29 mouse cellular contexts compared by ENCODE assay signal in genomic region chr2:50048442-50048841, GRCm38 (mm10). TPM values are rescaled to one million over a fixed set of nuclear protein-coding genes. Genes with fewer than 3 reads are reported as not detected.
A peak's percentile ranks its signal among the peaks of the same experiment; 100 is the strongest.
DNase-seq lines count a peak whose midpoint lies in the region; ATAC-seq and TF ChIP-seq lines count a peak whose summit lies in the region.
"Had no signal": no experiment of that assay in that cellular context is flagged by ENCODE, and none has a peak within 500 bp of the region (broad histone marks: within the 10 kb centered on the region; RNA-seq: fewer than 3 reads in every experiment).

No protein-coding gene starts in this region.

- H3K27ac ChIP-seq in intestine, embryonic 15.5 days: no peak overlapping the region
- no peak overlapping the region for H3K27ac ChIP-seq in stomach, embryonic 14.5 days (ENCODE audit: low read length)
- H3K27ac ChIP-seq in stomach, postnatal 0 days (replicated peaks): no peak overlapping the region
- no peak overlapping the region for H3K27ac ChIP-seq in left cerebral cortex, adult 2 months
- H3K27ac ChIP-seq in forebrain, embryonic 11.5 days (ENCODE audit: low read depth, low read length): no peak overlapping the region
- H3K27ac ChIP-seq: embryonic facial prominence, embryonic 12.5 days; embryonic facial prominence, embryonic 15.5 days; forebrain, embryonic 13.5 days; heart, adult 2 months; heart, embryonic 10.5 days; heart, embryonic 13.5 days; hindbrain, embryonic 14.5 days had no signal

- H3K36me3 ChIP-seq in intestine, embryonic 15.5 days: no peaks in the 10 kb centered on the region
- H3K36me3 ChIP-seq in stomach, embryonic 14.5 days (ENCODE audit: control insufficient read depth, insufficient read depth, low read length): no peaks in the 10 kb centered on the region
- no peaks in the 10 kb centered on the region for H3K36me3 ChIP-seq in stomach, postnatal 0 days (ENCODE audit: control insufficient read depth, insufficient read depth, low read length)
- H3K36me3 ChIP-seq in forebrain, embryonic 11.5 days (ENCODE audit: control insufficient read depth, insufficient read depth, low read length): no peaks in the 10 kb centered on the region
- H3K36me3 ChIP-seq: embryonic facial prominence, embryonic 12.5 days; embryonic facial prominence, embryonic 15.5 days; G1E; heart, embryonic 10.5 days; heart, embryonic 13.5 days had no signal

- no peak overlapping the region for H3K4me3 ChIP-seq in intestine, embryonic 15.5 days (replicated peaks)
- no peak overlapping the region for H3K4me3 ChIP-seq in stomach, embryonic 14.5 days (ENCODE audit: low read depth, low read length)
- no peak overlapping the region for H3K4me3 ChIP-seq in stomach, postnatal 0 days (ENCODE audit: low read depth, low read length)
- no peak overlapping the region for H3K4me3 ChIP-seq in left cerebral cortex, adult 2 months
- H3K4me3 ChIP-seq in forebrain, embryonic 11.5 days (ENCODE audit: low read depth, low read length): no peak overlapping the region
- H3K4me3 ChIP-seq: embryonic facial prominence, embryonic 12.5 days; embryonic facial prominence, embryonic 15.5 days; erythroblast, embryonic 14.5 days; forebrain, embryonic 13.5 days; heart, adult 2 months; heart, embryonic 10.5 days; heart, embryonic 13.5 days had no signal

- TF ChIP-seq CTCF in stomach, postnatal 0 days (IDR thresholded peaks at IDR 0.05; ENCODE audit: low read depth): no peak
- TF ChIP-seq CTCF in left cerebral cortex, adult 2 months (IDR thresholded peaks at IDR 0.05): no peak

- no peak overlapping the region for H3K9ac ChIP-seq in intestine, embryonic 15.5 days
- H3K9ac ChIP-seq in stomach, embryonic 14.5 days (replicated peaks; ENCODE audit: low read depth, low read length): no peak overlapping the region
- H3K9ac ChIP-seq in stomach, postnatal 0 days (ENCODE audit: low read length): no peak overlapping the region
- no peak overlapping the region for H3K9ac ChIP-seq in forebrain, embryonic 11.5 days (ENCODE audit: low read length)
- H3K9ac ChIP-seq: embryonic facial prominence, embryonic 12.5 days; embryonic facial prominence, embryonic 15.5 days; forebrain, embryonic 13.5 days; heart, embryonic 13.5 days; hindbrain, embryonic 14.5 days had no signal

- H3K4me1 ChIP-seq in intestine, embryonic 15.5 days (replicated peaks): no peaks in the 10 kb centered on the region
- H3K4me1 ChIP-seq in stomach, embryonic 14.5 days (ENCODE audit: control insufficient read depth, insufficient read depth, low read length): no peaks in the 10 kb centered on the region
- H3K4me1 ChIP-seq in stomach, postnatal 0 days (replicated peaks; ENCODE audit: control insufficient read depth, insufficient read depth): no peaks in the 10 kb centered on the region
- H3K4me1 ChIP-seq in forebrain, embryonic 11.5 days (replicated peaks; ENCODE audit: control insufficient read depth, insufficient read depth, low read length): 0 out of 2 replicates have a peak, but pooled peaks cover 2% of the 10 kb centered on the region
- H3K4me1 ChIP-seq: embryonic facial prominence, embryonic 12.5 days; embryonic facial prominence, embryonic 15.5 days; heart, embryonic 10.5 days had no signal

- no peaks in the 10 kb centered on the region for H3K27me3 ChIP-seq in intestine, embryonic 15.5 days (replicated peaks)
- H3K27me3 ChIP-seq in stomach, embryonic 14.5 days (ENCODE audit: control insufficient read depth, insufficient read depth, low read length): no peaks in the 10 kb centered on the region
- H3K27me3 ChIP-seq in stomach, postnatal 0 days (ENCODE audit: control insufficient read depth, insufficient read depth, low read length): no peaks in the 10 kb centered on the region
- H3K27me3 ChIP-seq in forebrain, embryonic 11.5 days (ENCODE audit: control insufficient read depth, insufficient read depth, low read length): no peaks in the 10 kb centered on the region
- H3K27me3 ChIP-seq: embryonic facial prominence, embryonic 12.5 days; embryonic facial prominence, embryonic 15.5 days; forebrain, embryonic 13.5 days; heart, embryonic 13.5 days; Patski had no signal

- ATAC-seq in intestine, embryonic 15.5 days: peak; percentile 86
- peak; percentile 63; the same call in 1 of the 2 replicates for ATAC-seq in stomach, embryonic 14.5 days (ENCODE audit: insufficient number of reproducible peaks, insufficient read depth, low FRiP score, low read depth)
- peak; percentile 91 for ATAC-seq in stomach, postnatal 0 days (ENCODE audit: low FRiP score, low TSS enrichment)
- ATAC-seq in forebrain, embryonic 11.5 days (replicated peaks; ENCODE audit: low FRiP score): no peak
- ATAC-seq: forebrain, embryonic 13.5 days; forebrain, embryonic 16.5 days; Patski had no signal

- intact Hi-C loops in left cerebral cortex, adult 2 months (cut with DNase I): loop anchor here (10.0 kb wide), 1 partner anchor 274 kb away; no protein-coding TSS in a partner anchor

- no peak overlapping the region for H3K4me2 ChIP-seq in intestine, embryonic 15.5 days (replicated peaks)
- H3K4me2 ChIP-seq in stomach, embryonic 14.5 days (replicated peaks; ENCODE audit: low read depth, low read length): no peak overlapping the region
- no peak overlapping the region for H3K4me2 ChIP-seq in stomach, postnatal 0 days (replicated peaks; ENCODE audit: low read depth)
- H3K4me2 ChIP-seq in forebrain, embryonic 11.5 days (ENCODE audit: low read depth, low read length, severe bottlenecking): no peak overlapping the region
- H3K4me2 ChIP-seq: embryonic facial prominence, embryonic 12.5 days; embryonic facial prominence, embryonic 15.5 days; forebrain, embryonic 13.5 days; heart, embryonic 13.5 days; hindbrain, embryonic 14.5 days had no signal

- TF ChIP-seq EP300 in stomach, postnatal 0 days (optimal IDR thresholded peaks at IDR 0.05): no peak

- no peaks in the 10 kb centered on the region for H3K9me3 ChIP-seq in intestine, embryonic 15.5 days
- no peaks in the 10 kb centered on the region for H3K9me3 ChIP-seq in stomach, embryonic 14.5 days (ENCODE audit: control insufficient read depth, low read depth, low read length)
- no peaks in the 10 kb centered on the region for H3K9me3 ChIP-seq in stomach, postnatal 0 days (ENCODE audit: control insufficient read depth, low read length)
- H3K9me3 ChIP-seq in forebrain, embryonic 11.5 days (ENCODE audit: control insufficient read depth, low read length): no peaks in the 10 kb centered on the region
- H3K9me3 ChIP-seq: embryonic facial prominence, embryonic 12.5 days; embryonic facial prominence, embryonic 15.5 days; forebrain, embryonic 13.5 days; heart, embryonic 10.5 days; heart, embryonic 13.5 days had no signal

- DNase-seq in ES-CJ7 (ENCODE audit: low read depth, low spot score): peak; percentile 13
- DNase-seq in stomach, postnatal 0 days (ENCODE audit: low spot score): peak; percentile 19
- no peak for DNase-seq in left cerebral cortex, adult 2 months (ENCODE audit: extremely low spot score in 1 of 2, low spot score in 2 of 2)
- DNase-seq in forebrain, embryonic 11.5 days (ENCODE audit: low spot score): no peak
- DNase-seq in lung, adult 18-20 months: no peak
- DNase-seq: adrenal gland, adult 2 months; adrenal gland, postnatal 14 days; cerebellum, adult 11 months; cerebellum, adult 2 months; cerebellum, adult 9-11 months; cerebellum, postnatal 25 days; gastrocnemius, postnatal 10 days; gastrocnemius, postnatal 36 days; heart, adult 2 months; heart, postnatal 14 days; heart, postnatal 4 days had no signal

RNA-seq across cellular contexts. Expression of gene Lypd6, which starts 17.8 kb away (rescaled TPM):
- polyA plus RNA-seq in intestine, embryonic 15.5 days (2015; fragmentation: Nextera tagmentation; extraction: Ambion mirVana): 11.9 and 17.2 TPM in 2 replicates
- 28.6 and 31.2 TPM in 2 replicates for polyA plus RNA-seq in stomach, embryonic 14.5 days (2014; fragmentation: Nextera tagmentation; extraction: Ambion mirVana)
- polyA plus RNA-seq in stomach, postnatal 0 days (2015; fragmentation: Nextera tagmentation; extraction: Ambion mirVana): 15.9 and 18.8 TPM in 2 replicates
- total RNA-seq in left cerebral cortex, adult 2 months (2021): 10 to 100 TPM; 19.5 to 20.6 TPM
- 10.3 and 13.3 TPM in 2 replicates for polyA plus RNA-seq in forebrain, embryonic 11.5 days (2014; fragmentation: Nextera tagmentation; extraction: Ambion mirVana)
- total RNA-seq: common myeloid progenitor, adult 5-6 weeks; G1E had no signal
- polyA plus RNA-seq: erythroblast, embryonic 14.5 days; G1E; Patski had no signal

Comparison
In these comparisons a context has a peak if more than half of its experiments do, and no peak if none do; other contexts are left out.
1. DNase-seq: peak in ES-CJ7 (single experiment) and stomach, postnatal 0 days (single experiment); none in left cerebral cortex, adult 2 months (0 of 2), forebrain, embryonic 11.5 days (single experiment) and lung, adult 18-20 months (0 of 2).